ENCODE assay signal across 27 mouse cellular contexts in genomic region chr14:54138288-54138687, GRCm38 (mm10).
DNase-seq lines count a peak whose midpoint lies in the region; ATAC-seq and TF ChIP-seq lines count a peak whose summit lies in the region.
"Had no signal": no experiment of that assay in that cellular context is flagged by ENCODE, and none has a peak within 500 bp of the region (broad histone marks: within the 10 kb centered on the region; RNA-seq: fewer than 3 reads in every experiment).

No protein-coding gene starts in this region.

- peak overlapping the region; percentile 23 for H3K4me3 ChIP-seq in erythroblast, embryonic 14.5 days (replicated peaks)
- H3K4me3 ChIP-seq in liver, embryonic 16.5 days (ENCODE audit: low read depth, low read length), result no peak overlapping the region
- H3K4me3 ChIP-seq in lung, postnatal 0 days (ENCODE audit: low read depth, low read length), result no peak overlapping the region
- no peak overlapping the region for H3K4me3 ChIP-seq in intestine, embryonic 15.5 days (replicated peaks)
- H3K4me3 ChIP-seq: embryonic facial prominence, embryonic 12.5 days; forebrain, embryonic 13.5 days; heart, embryonic 10.5 days; hindbrain, embryonic 12.5 days; kidney, embryonic 15.5 days; left cerebral cortex, adult 2 months; lung, embryonic 15.5 days; stomach, embryonic 15.5 days had no signal

- no peak for TF ChIP-seq CTCF in lung, postnatal 0 days (IDR thresholded peaks at IDR 0.05)

- H3K9ac ChIP-seq in liver, embryonic 16.5 days (ENCODE audit: low read depth, low read length), result no peak overlapping the region
- no peak overlapping the region for H3K9ac ChIP-seq in lung, postnatal 0 days (replicated peaks; ENCODE audit: low read depth)
- H3K9ac ChIP-seq in intestine, embryonic 15.5 days, result no peak overlapping the region
- H3K9ac ChIP-seq: embryonic facial prominence, embryonic 12.5 days; forebrain, embryonic 13.5 days; hindbrain, embryonic 12.5 days; kidney, embryonic 15.5 days; lung, embryonic 15.5 days; stomach, embryonic 15.5 days had no signal

- no peak overlapping the region for H3K27ac ChIP-seq in liver, embryonic 16.5 days (ENCODE audit: low read length)
- H3K27ac ChIP-seq in lung, postnatal 0 days (ENCODE audit: low read length), result no peak overlapping the region
- H3K27ac ChIP-seq in intestine, embryonic 15.5 days, result no peak overlapping the region
- H3K27ac ChIP-seq: embryonic facial prominence, embryonic 12.5 days; forebrain, embryonic 13.5 days; heart, embryonic 10.5 days; hindbrain, embryonic 12.5 days; kidney, embryonic 15.5 days; left cerebral cortex, adult 2 months; lung, embryonic 15.5 days; macrophage; stomach, embryonic 15.5 days had no signal

- no peaks in the 10 kb centered on the region for H3K27me3 ChIP-seq in erythroblast, embryonic 14.5 days (ENCODE audit: control insufficient read depth)
- no peaks in the 10 kb centered on the region for H3K27me3 ChIP-seq in liver, embryonic 16.5 days (ENCODE audit: control insufficient read depth, insufficient read depth, low read depth, low read length)
- H3K27me3 ChIP-seq in lung, postnatal 0 days (replicated peaks; ENCODE audit: insufficient read depth, low read length), result no peaks in the 10 kb centered on the region
- H3K27me3 ChIP-seq in intestine, embryonic 15.5 days (replicated peaks), result no peaks in the 10 kb centered on the region
- H3K27me3 ChIP-seq: embryonic facial prominence, embryonic 12.5 days; forebrain, embryonic 13.5 days; hindbrain, embryonic 12.5 days; kidney, embryonic 15.5 days; lung, embryonic 15.5 days; Patski; stomach, embryonic 15.5 days had no signal

- 0 out of 2 replicates have a peak overlapping the region, but pooled peaks have one; percentile 14 for H3K4me2 ChIP-seq in liver, embryonic 16.5 days (ENCODE audit: low read depth, low read length)
- no peak overlapping the region for H3K4me2 ChIP-seq in lung, postnatal 0 days (replicated peaks; ENCODE audit: low read depth, low read length)
- no peak overlapping the region for H3K4me2 ChIP-seq in intestine, embryonic 15.5 days (replicated peaks)
- H3K4me2 ChIP-seq: embryonic facial prominence, embryonic 12.5 days; forebrain, embryonic 13.5 days; hindbrain, embryonic 12.5 days; kidney, embryonic 15.5 days; lung, embryonic 15.5 days; stomach, embryonic 15.5 days had no signal

- H3K4me1 ChIP-seq in erythroblast, embryonic 14.5 days (ENCODE audit: control insufficient read depth), result peaks cover 21% of the 10 kb centered on the region
- peaks cover 2% of the 10 kb centered on the region for H3K4me1 ChIP-seq in liver, embryonic 16.5 days (ENCODE audit: control insufficient read depth, low read depth, low read length)
- no peaks in the 10 kb centered on the region for H3K4me1 ChIP-seq in lung, postnatal 0 days (ENCODE audit: insufficient read depth, low read depth, low read length)
- H3K4me1 ChIP-seq in intestine, embryonic 15.5 days (replicated peaks), result no peaks in the 10 kb centered on the region
- H3K4me1 ChIP-seq: embryonic facial prominence, embryonic 12.5 days; forebrain, embryonic 13.5 days; heart, embryonic 10.5 days; hindbrain, embryonic 12.5 days; kidney, embryonic 15.5 days; lung, embryonic 15.5 days; stomach, embryonic 15.5 days had no signal

- WGBS in liver, embryonic 16.5 days (ENCODE audit: insufficient replicate concordance), result 22% methylated on average over 3 of the region's 3 CpGs
- WGBS in lung, postnatal 0 days, result 75% methylated on average over 3 of the region's 3 CpGs
- 84% methylated on average over 3 of the region's 3 CpGs for WGBS in intestine, embryonic 15.5 days

- no peaks in the 10 kb centered on the region for H3K9me3 ChIP-seq in erythroblast, embryonic 14.5 days (ENCODE audit: control insufficient read depth, low read length)
- no peaks in the 10 kb centered on the region for H3K9me3 ChIP-seq in liver, embryonic 16.5 days (replicated peaks; ENCODE audit: control insufficient read depth, low read length)
- no peaks in the 10 kb centered on the region for H3K9me3 ChIP-seq in lung, postnatal 0 days (ENCODE audit: low read length)
- H3K9me3 ChIP-seq in intestine, embryonic 15.5 days, result no peaks in the 10 kb centered on the region
- H3K9me3 ChIP-seq: embryonic facial prominence, embryonic 12.5 days; forebrain, embryonic 13.5 days; heart, embryonic 10.5 days; hindbrain, embryonic 12.5 days; kidney, embryonic 15.5 days; lung, embryonic 15.5 days; stomach, embryonic 15.5 days had no signal

- TF ChIP-seq EP300 in lung, postnatal 0 days (IDR thresholded peaks at IDR 0.05), result no peak

- no peaks in the 10 kb centered on the region for H3K36me3 ChIP-seq in erythroblast, embryonic 14.5 days (ENCODE audit: control insufficient read depth)
- H3K36me3 ChIP-seq in liver, embryonic 16.5 days (ENCODE audit: control insufficient read depth, insufficient read depth), result no peaks in the 10 kb centered on the region
- H3K36me3 ChIP-seq in lung, postnatal 0 days (ENCODE audit: insufficient read depth, low read length), result no peaks in the 10 kb centered on the region
- no peaks in the 10 kb centered on the region for H3K36me3 ChIP-seq in intestine, embryonic 15.5 days
- H3K36me3 ChIP-seq: embryonic facial prominence, embryonic 12.5 days; heart, embryonic 10.5 days; hindbrain, embryonic 12.5 days; kidney, embryonic 15.5 days; lung, embryonic 15.5 days; stomach, embryonic 15.5 days had no signal

- DNase-seq in thymus, postnatal 14 days, result peak; percentile 3
- DNase-seq in thymus, postnatal 25 days, result no peak
- no peak for DNase-seq in lung, postnatal 0 days (ENCODE audit: low spot score)
- no peak for DNase-seq in neural tube, embryonic 10.5 days (ENCODE audit: extremely low spot score, low spot score)
- DNase-seq: adrenal gland, postnatal 36 days; cerebellum, adult 11 months; cerebellum, postnatal 10 days; heart, postnatal 10 days; kidney, adult 11 months; kidney, postnatal 4 days; midbrain, embryonic 14.5 days; right cerebral cortex, adult 18-20 months; thymus, postnatal 4 days had no signal

- ATAC-seq in erythroblast, adult 5-6 weeks (replicated peaks; ENCODE audit: low FRiP score, poor library complexity, severe bottlenecking), result no peak
- ATAC-seq in liver, embryonic 16.5 days (ENCODE audit: low read depth), result no peak
- no peak for ATAC-seq in lung, postnatal 0 days
- ATAC-seq in intestine, embryonic 15.5 days, result no peak
- ATAC-seq: forebrain, embryonic 13.5 days; Patski had no signal
